Mouse (Mus musculus) MEL (cell line): ENCODE data around the gene Atp2a2. TPM values are rescaled to one million over a fixed set of nuclear protein-coding genes. Genes with fewer than 3 reads are reported as not detected.
A peak's percentile ranks its signal among the peaks of the same experiment; 100 is the strongest.

Experiments used
- DNase-seq: peaks from one replicate; pipeline ENCODE4 v3.0.0; 2011; ENCODE audit warnings: low read depth, low spot score
- H3K27ac ChIP-seq: 2 replicates; pipeline ENCODE4 v1.5.1; 2012; ENCODE audit warnings: low read depth, mild to moderate bottlenecking, control low read depth, low read length, moderate library complexity; ENCODE audit not compliant: control insufficient read depth
- H3K27me3 ChIP-seq, 2 experiments: fragments of 150-350 bp in 1 of 2; sonication (generic) in 1 of 2; 2 replicates each; pipeline ENCODE4 v1.6.1; 2012; ENCODE audit warnings: low read length in 2 of 2, mild to moderate bottlenecking in 2 of 2, improper control_type of control experiment in 1 of 2, moderate library complexity in 1 of 2; ENCODE audit not compliant: insufficient read depth in 2 of 2, control insufficient read depth in 1 of 2
- H3K36me3 ChIP-seq, 2 experiments: 2 replicates each; pipeline ENCODE4 v1.6.1; 2012 to 2014; ENCODE audit warnings: low read length in 2 of 2, improper control_type of control experiment in 1 of 2, inconsistent platforms in 1 of 2, mild to moderate bottlenecking in 1 of 2; ENCODE audit not compliant: insufficient read depth in 2 of 2, control insufficient read depth in 1 of 2
- H3K4me1 ChIP-seq, 2 experiments: fragments of 150-350 bp in 1 of 2; sonication (generic) in 1 of 2; 2 replicates each; pipeline ENCODE4 v1.6.1; 2012; ENCODE audit warnings: low read length in 2 of 2, improper control_type of control experiment in 1 of 2, mild to moderate bottlenecking in 1 of 2; ENCODE audit not compliant: insufficient read depth in 2 of 2, control insufficient read depth in 1 of 2
- H3K4me3 ChIP-seq, 2 experiments: fragments of 150-350 bp in 1 of 2; sonication (generic) in 1 of 2; 2 replicates each; pipeline ENCODE4 v1.5.1; 2012; ENCODE audit warnings: low read depth in 2 of 2, low read length in 2 of 2, mild to moderate bottlenecking in 2 of 2, moderate library complexity in 2 of 2, control low read depth in 1 of 2, improper control_type of control experiment in 1 of 2; ENCODE audit not compliant: control insufficient read depth in 1 of 2, insufficient read depth in 1 of 2
- H3K79me2 ChIP-seq: 2 replicates; pipeline ENCODE4 v1.6.1; 2012; ENCODE audit warnings: mild to moderate bottlenecking, low read length, moderate library complexity; ENCODE audit not compliant: control insufficient read depth, poor library complexity, insufficient read depth
- H3K9ac ChIP-seq: 2 replicates; pipeline ENCODE4 v1.6.1; 2012; ENCODE audit warnings: low read depth, mild to moderate bottlenecking, control low read depth, low read length, moderate library complexity; ENCODE audit not compliant: control insufficient read depth, poor library complexity, severe bottlenecking
- H3K9me3 ChIP-seq: fragments of 150-350 bp; sonication (generic); replicated peaks from 2 replicates; pipeline ENCODE4 v1.6.1; 2012; ENCODE audit warnings: mild to moderate bottlenecking, low read length, improper control_type of control experiment, moderate library complexity; ENCODE audit not compliant: insufficient read depth
- BHLHE40 ChIP-seq: IDR thresholded peaks from 2 replicates; pipeline ENCODE4 v1.6.1; 2012; ENCODE audit warnings: low read depth, mild to moderate bottlenecking, inconsistent platforms, low read length, improper control_type of control experiment, borderline replicate concordance
- CHD1 ChIP-seq: IDR thresholded peaks from 2 replicates; pipeline ENCODE4 v1.6.1; 2012; ENCODE audit warnings: low read depth, mild to moderate bottlenecking, inconsistent platforms, low read length, improper control_type of control experiment
- E2F4 ChIP-seq: IDR thresholded peaks from 2 replicates; pipeline ENCODE4 v1.6.1; 2011; ENCODE audit warnings: low read depth, low read length, improper control_type of control experiment, borderline replicate concordance
- GATA1 ChIP-seq: IDR thresholded peaks from 2 replicates; pipeline ENCODE4 v1.6.1; 2011; ENCODE audit warnings: low read depth, low read length, improper control_type of control experiment
- MAFK ChIP-seq: IDR thresholded peaks from 2 replicates; pipeline ENCODE4 v1.6.1; 2011; ENCODE audit warnings: low read depth, mild to moderate bottlenecking, low read length, improper control_type of control experiment, borderline replicate concordance
- MAZ ChIP-seq: IDR thresholded peaks from 2 replicates; pipeline ENCODE4 v1.6.1; 2012; ENCODE audit warnings: low read depth, mild to moderate bottlenecking, inconsistent platforms, low read length, improper control_type of control experiment
- MYC ChIP-seq: IDR thresholded peaks from 2 replicates; pipeline ENCODE4 v1.6.1; 2011; ENCODE audit warnings: low read depth, mild to moderate bottlenecking, low read length, improper control_type of control experiment, moderate library complexity
- SIN3A ChIP-seq: IDR thresholded peaks from 2 replicates; pipeline ENCODE4 v1.6.1; 2012; ENCODE audit warnings: low read length, improper control_type of control experiment, inconsistent platforms
- SMC3 ChIP-seq: IDR thresholded peaks from 2 replicates; pipeline ENCODE4 v1.6.1; 2011; ENCODE audit warnings: low read depth, low read length, improper control_type of control experiment
- TBP ChIP-seq: IDR thresholded peaks from 2 replicates; pipeline ENCODE4 v1.8.0; 2011; ENCODE audit warnings: low read depth, low read length, improper control_type of control experiment
- ZKSCAN1 ChIP-seq: IDR thresholded peaks from 2 replicates; pipeline ENCODE4 v1.6.1; 2012; ENCODE audit warnings: low read depth, mild to moderate bottlenecking, inconsistent platforms, low read length, improper control_type of control experiment, moderate library complexity
- ZNF384 ChIP-seq: IDR thresholded peaks from 2 replicates; pipeline ENCODE4 v1.6.1; 2012; ENCODE audit warnings: low read depth, mild to moderate bottlenecking, inconsistent platforms, low read length, improper control_type of control experiment
- polyA plus RNA-seq, 2 experiments: library from polyadenylated mRNA; stranded (reverse) in 1 of 2; unstranded in 1 of 2; fragments of >175 nt in 1 of 2; fragments of >200 nt in 1 of 2; gene quantifications; 2 replicates each; pipeline versions ENCODE4 v1.2.1 to v1.2.4; 2012; ENCODE audit warnings: low replicate concordance in 2 of 2, low read depth in 1 of 2; ENCODE audit not compliant: insufficient read length in 2 of 2, insufficient read depth in 1 of 2, missing spikeins in 1 of 2
- total RNA-seq: library from RNA; depleted of rRNA; stranded (reverse); fragments of 300-350 nt; gene quantifications from 2 replicates; pipeline ENCODE4 v1.2.3, GENCODE M21; 2012

Gene Atp2a2
- total and polyA plus RNA-seq, 3 experiments: 117 to 199 (median 176) TPM

- TF ChIP-seq SMC3: no peak
- TF ChIP-seq SIN3A: peak; percentile 51
- no peak for TF ChIP-seq GATA1
- TF ChIP-seq MYC: peak; percentile 32; the same call in 1 of the 2 replicates
- peak; percentile 13; the same call in 1 of the 2 replicates for TF ChIP-seq ZNF384
- TF ChIP-seq CHD1: peak; percentile 73; the same call in 1 of the 2 replicates
- Histone ChIP-seq H3K4me3 (peak overlapping the region; percentile 83 to 97), H3K79me2 (peaks cover 49% of the 10 kb centered on the region), H3K36me3 (peaks cover 28 to 42% of the 10 kb centered on the region in 2 experiments), H3K4me1 (peaks cover 12 to 15% of the 10 kb centered on the region in 2 experiments), H3K27me3 (no peaks in the 10 kb centered on the region), H3K27ac (peak overlapping the region; percentile 75), H3K9ac (peak overlapping the region; percentile 91), H3K9me3 (no peaks in the 10 kb centered on the region)
- DNase-seq: no peak
Observed at GRCm38 (mm10) chr5:122500563-122500962, 1.5 kb downstream of the Atp2a2 start.

- no peaks in the 10 kb centered on the region for H3K27me3 ChIP-seq
- H3K9ac ChIP-seq: peak overlapping the region; percentile 91
- TF ChIP-seq E2F4: no peak
- no peak for TF ChIP-seq MAZ
- TF ChIP-seq ZKSCAN1: no peak
- H3K4me3 ChIP-seq: peak overlapping the region; percentile 61 to 97
- peaks cover 50% of the 10 kb centered on the region for H3K79me2 ChIP-seq
- H3K4me1 ChIP-seq: peaks cover 12 to 15% of the 10 kb centered on the region in 2 experiments
- peaks cover 31 to 42% of the 10 kb centered on the region in 2 experiments for H3K36me3 ChIP-seq
- H3K27ac ChIP-seq: peak overlapping the region; percentile 23; the same call in 1 of the 2 replicates
- no peaks in the 10 kb centered on the region for H3K9me3 ChIP-seq
- DNase-seq: peak; percentile 40
Observed at GRCm38 (mm10) chr5:122500141-122500540, 1.9 kb downstream of the Atp2a2 start.

- no peak overlapping the region for H3K9ac ChIP-seq
- no peaks in the 10 kb centered on the region for H3K27me3 ChIP-seq
- TF ChIP-seq SIN3A (no peak), TBP (no peak), MAFK (peak; percentile 55; the same call in 1 of the 2 replicates), BHLHE40 (no peak)
Observed at GRCm38 (mm10) chr5:122498046-122498445, 4.0 kb downstream of the Atp2a2 start.

More at GRCm38 (mm10) chr5:122498046-122498445, 4.0 kb downstream of the Atp2a2 start:
- H3K4me1 ChIP-seq: peaks cover 12 to 13% of the 10 kb centered on the region in 2 experiments
- no peak overlapping the region for H3K4me3 ChIP-seq
- peaks cover 60% of the 10 kb centered on the region for H3K79me2 ChIP-seq
- H3K9me3 ChIP-seq: no peaks in the 10 kb centered on the region
- H3K36me3 ChIP-seq: peaks cover 41 to 44% of the 10 kb centered on the region in 2 experiments
- no peak overlapping the region for H3K27ac ChIP-seq
- DNase-seq: no peak
